Mouse (Mus musculus): ENCODE measurements around the gene Cartpt.
"Not testable (repeated sequence)": the region's sequence is repeated elsewhere in the genome, so short reads cannot be mapped to it uniquely, and the experiment has no call there.

Gene Cartpt

GRCm38 (mm10) chr13:99855229-99855628 lies 45.7 kb downstream of the Cartpt start:
- DNase-seq, result no peak

GRCm38 (mm10) chr13:99853131-99853530 lies 47.8 kb downstream of the Cartpt start:
- DNase-seq, result peak; percentile 60

- DNase-seq, result not testable (repeated sequence)
Measured at GRCm38 (mm10) chr13:99852416-99852815, 48.5 kb downstream of the Cartpt start.

GRCm38 (mm10) chr13:99851026-99851425 lies 49.9 kb downstream of the Cartpt start:
- peak; percentile 56 for DNase-seq

- DNase-seq, result no peak
Measured at GRCm38 (mm10) chr13:99849597-99849996, 51.3 kb downstream of the Cartpt start.

Data from lung, postnatal 10 days (tissue).